Mouse (Mus musculus) lung, adult 2 months (tissue): ENCODE measurements around the gene Megf6.

Experiments used
- CTCF ChIP-seq: fragments of 200-500 bp; IDR thresholded peaks from 2 replicates; pipeline ENCODE4 v1.5.1; 2011; ENCODE audit warnings: mild to moderate bottlenecking, low read length, control low read depth; ENCODE audit not compliant: insufficient read depth
- POLR2A ChIP-seq: fragments of 200-500 bp; IDR thresholded peaks from 2 replicates; pipeline ENCODE4 v1.6.1; 2011; ENCODE audit warnings: low read depth, mild to moderate bottlenecking, control low read depth, low read length, borderline replicate concordance; ENCODE audit errors: extremely low read depth

DNA sequence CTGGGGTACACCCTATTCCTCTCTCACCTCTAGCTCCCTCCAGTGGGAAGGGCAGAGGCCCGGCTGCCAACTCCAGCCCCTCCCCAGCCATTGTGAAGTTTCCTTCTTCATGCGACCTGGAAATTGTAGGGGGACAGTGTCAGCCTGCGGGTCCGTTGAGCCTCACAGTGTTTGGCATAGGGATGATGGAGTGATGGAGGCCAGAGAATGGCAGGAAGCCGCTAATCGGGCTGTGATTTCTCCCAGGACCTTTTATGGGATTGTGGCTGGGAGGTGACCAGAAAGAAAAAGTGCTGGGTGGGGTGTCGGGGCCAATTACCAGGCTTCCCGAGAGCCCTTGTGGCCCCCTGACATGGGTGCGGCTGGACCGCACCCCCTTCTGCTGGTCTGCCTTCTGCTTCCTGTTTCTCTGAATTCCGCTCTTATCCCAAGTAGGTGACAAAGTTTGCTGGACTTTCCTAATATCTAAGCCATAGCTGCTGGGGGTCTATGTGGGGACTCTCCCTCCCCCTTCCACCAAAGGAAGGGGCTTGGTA is 15.5 kb downstream of the Megf6 start:
- no peak for TF ChIP-seq POLR2A
- no peak for TF ChIP-seq CTCF
